Mouse (Mus musculus) cerebellum, adult 9-10 months (tissue): Measurements from ENCODE around the gene Nap1l3.

Experiments used
- DNase-seq: peaks from one replicate; pipeline ENCODE4 v3.0.0; 2022

Nap1l3 gene

GRCm38 (mm10) chrX:122396781-122397581 is at the start of gene Nap1l3:
Nap1l3 (minus strand) TSS chrX:122397401.
- peak; percentile 92 for DNase-seq

- DNase-seq: no peak
Measured at GRCm38 (mm10) chrX:122397652-122398051, 451 bp upstream of the Nap1l3 start.
